Mouse (Mus musculus): Measurements from ENCODE around the gene Atg2b.

The Atg2b gene

DNA sequence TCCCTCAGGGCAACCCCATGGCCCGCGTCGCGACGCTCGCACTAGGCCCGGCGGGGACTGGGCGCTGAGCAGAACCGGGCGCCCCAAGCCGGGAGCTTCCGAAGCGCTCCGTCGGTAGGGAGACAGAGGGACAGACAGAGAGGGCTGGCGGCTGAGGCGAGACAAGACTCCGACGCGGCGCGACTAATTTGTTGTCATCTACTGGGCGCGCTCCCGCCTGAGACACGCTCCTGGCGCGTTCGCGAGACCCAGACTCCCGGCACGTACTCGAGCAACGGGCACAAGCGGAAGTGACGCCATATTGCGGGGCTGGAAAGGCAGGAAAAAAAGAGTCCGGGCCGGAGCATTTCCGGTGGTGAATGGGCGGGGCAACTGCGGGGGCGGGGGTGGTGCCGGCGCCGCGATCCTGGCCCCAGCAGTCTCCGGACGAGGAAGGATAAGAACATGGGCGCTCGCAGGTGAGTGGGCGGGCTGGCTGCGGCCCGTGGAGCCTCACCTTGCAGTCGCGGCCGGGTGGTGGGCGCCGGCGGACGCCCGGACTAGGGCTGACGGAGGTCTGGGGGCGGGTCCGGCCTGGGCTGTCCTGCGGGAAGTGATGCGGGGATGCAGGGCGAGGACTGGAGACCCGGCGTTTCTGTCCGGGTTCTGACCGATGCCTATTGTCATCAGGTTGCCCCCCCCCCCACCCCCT, at the start of gene Atg2b:
Gene Atg2b (minus strand): TSS at position 211 of the 691 bp plus-strand sequence.
- peak; percentile 98 for DNase-seq

DNA sequence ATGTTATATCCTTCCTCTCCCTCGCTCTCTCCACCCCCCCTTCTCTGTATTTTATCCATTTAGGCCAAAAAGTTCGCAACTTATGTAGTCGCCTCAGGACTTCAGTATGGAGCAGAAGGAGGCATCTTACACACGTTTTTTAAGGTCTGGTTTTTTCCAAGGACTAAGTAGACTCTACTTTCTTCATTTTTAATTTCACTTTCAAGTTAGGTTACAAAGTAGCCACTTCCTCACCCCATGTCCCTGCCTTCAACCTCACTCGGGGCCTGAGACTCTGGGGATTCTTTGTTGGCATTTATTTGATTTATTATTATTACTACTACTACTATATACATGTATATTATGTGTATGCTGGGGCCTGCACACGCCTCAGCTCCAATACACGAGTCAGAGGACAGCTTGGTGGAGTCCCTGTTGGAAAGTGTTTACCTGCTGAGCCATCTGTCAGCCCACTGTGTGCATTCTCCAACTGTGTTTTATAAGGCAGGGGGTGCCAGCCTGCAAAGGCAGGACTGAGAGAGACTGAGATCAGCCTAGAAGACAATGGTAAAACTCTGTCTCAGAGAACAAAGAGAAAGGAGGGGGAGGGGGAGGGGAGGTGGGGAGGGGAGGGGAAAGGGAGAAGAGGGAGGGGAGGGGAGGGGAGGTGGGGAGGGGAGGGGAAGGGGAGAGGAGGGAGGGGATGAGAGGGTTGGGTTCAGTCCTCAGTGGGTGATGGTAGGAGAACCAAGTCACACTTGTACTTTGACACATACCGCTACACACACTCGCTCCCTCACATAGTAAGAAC, 48.6 kb upstream of the Atg2b start:
- DNase-seq: no peak

DNA sequence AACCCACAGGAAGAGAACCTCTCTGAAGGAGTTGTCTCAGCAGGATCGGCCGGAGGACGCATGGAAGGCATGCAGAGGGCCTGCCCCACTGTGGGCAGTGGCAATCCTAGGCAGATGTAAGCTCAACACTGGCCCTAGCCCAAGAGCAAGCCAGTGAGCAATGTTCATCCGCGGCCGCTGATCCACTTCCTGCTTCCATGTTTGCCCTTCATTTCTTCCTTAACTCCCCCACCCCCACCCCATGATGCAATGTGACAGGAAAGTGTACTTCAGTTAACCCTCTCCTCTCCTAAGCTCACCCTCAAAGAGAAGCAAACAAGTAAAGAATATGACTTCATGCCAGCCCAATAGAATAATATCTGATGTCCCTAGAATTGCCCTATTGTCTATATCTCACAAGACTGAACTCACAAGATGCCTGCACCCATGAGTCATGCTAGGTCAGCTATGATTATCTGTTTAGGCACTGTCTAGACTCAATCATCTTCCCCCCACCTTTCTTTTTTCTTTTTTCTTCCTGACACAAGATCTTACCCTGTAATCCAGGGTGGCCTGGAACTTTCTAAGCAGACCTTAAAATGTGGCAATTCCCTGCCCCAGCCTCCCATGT, 45.9 kb upstream of the Atg2b start:
- DNase-seq: no peak

DNA sequence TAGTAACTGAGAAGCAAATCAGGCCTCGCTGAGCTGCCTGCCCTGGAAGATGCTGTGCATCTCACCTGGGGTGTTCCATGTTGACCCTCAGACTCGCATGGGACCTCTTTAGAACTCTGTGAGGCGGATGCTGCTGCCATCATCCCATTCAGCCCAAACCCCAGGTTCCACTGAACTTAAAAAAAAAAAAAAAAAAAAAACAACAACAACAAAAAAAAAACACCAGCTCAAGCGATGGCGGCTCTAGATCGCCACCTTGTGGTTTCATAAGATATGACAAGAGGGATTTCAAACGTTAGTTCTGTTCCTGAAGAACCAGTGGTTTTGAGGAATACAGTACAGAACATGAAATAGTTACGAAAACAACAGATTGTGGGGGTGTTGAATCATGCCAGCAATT, 43.0 kb upstream of the Atg2b start:
- peak; percentile 68 to 73 for DNase-seq

DNA sequence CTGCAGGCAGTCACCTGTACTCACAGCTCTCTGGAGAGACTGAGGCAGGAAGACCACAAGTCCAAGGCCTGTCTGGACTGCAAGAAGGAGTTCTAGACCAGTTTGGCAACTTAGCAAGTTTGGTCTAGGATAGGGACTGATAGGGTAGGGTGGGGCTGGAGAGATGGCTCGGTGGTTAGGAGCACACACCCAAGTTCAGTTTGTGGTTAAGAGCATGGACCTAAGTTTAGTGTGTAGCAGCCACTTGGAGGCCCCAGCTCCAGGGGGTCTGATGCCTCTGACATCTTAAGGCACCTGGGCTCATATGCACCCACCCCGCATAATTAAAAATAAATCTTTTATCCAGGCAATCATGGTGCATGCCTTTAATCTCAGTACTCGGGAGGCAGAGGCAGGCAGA, 42.3 kb upstream of the Atg2b start:
- DNase-seq: no peak

DNA sequence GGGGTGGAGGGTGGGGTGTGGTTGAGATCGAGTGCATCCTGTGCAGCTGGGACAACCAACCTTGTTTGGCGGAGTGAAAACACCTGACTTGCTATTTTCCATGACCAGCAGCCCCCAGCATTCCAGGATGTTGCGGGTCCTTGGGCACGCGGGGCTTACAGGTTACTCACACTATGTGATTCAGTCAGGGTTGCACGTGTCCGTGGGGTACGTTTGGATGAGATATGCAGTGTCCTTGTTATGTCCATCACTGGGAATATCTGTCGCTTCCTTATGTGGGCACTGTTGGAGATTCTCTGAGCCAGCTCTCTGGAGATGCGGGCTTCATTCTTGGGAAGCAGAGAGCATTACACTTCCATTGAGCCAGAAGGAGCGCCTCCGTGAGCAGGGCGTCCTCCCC, 40.7 kb upstream of the Atg2b start:
- no peak for DNase-seq

DNA sequence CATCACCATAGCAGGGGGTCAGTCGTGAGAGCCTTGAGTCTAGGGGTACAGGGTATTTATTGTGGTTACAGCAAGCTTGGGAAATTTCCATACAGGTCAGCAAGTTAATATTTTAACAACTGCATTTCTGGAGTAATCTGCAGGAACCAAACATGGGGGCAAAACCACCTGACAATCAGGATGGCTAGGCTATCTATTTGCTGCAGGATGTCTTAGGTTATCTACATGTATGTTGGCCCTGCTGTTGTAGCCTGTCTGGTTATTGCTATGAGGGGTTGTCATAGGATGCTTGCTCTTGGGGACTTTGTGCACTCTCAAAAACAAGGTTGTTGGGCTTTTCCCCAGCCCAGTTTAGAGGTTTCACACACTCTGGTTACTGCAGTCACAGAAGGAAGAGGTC, 39.6 kb upstream of the Atg2b start:
- DNase-seq: no peak

DNA sequence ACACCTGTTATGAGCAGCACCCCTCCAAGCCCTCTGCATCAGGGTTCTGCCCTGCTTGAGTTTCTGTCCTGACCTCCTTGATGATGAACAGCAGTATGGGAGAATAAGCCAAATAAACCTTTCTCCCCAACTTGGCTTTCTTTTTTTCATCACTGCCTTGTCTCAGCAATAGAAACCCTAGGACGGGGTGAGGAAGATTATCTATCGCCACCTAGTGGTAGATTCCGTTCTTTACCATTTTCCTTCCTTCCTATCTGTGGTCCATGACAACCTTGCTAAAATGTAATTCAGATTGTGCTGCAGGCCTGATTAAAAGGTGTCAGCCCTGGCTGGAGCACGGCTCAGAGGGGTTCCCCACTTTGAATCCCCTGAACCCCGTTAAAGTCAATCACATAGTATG, 37.6 kb upstream of the Atg2b start:
- DNase-seq: peak; percentile 47 to 70

DNA sequence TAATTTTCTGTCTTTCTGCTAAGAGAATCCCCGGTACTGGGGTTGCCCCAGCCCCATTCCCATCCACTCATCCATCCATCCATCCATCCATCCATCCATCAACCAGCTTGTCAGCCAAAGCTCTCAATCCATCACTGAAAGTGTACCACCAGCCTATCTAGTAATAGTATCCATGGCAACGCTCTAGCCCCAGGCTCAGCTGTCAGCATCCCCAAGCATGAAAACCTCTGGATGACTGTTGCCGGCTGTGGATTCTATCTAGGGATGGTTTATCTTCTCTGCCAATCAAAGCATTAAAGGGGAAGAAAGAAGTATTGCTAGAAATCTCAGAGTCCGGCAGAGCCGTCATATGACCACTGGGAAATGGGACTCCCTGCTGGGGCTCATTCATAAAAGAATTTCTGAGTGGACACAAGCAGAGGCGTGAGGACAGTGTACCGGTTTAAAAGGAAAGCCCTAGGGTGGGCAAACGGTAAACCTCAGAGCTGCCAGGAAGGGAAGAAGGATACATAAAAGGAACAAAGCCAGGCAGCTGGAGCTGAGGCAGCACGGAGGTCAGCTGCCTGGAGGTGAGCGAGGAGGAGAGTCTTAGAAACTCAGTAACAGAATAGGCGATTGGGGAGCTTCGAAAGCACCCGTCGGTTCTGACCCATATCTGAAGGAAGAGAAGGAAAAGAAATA, 36.6 kb upstream of the Atg2b start:
- DNase-seq: no peak

DNA sequence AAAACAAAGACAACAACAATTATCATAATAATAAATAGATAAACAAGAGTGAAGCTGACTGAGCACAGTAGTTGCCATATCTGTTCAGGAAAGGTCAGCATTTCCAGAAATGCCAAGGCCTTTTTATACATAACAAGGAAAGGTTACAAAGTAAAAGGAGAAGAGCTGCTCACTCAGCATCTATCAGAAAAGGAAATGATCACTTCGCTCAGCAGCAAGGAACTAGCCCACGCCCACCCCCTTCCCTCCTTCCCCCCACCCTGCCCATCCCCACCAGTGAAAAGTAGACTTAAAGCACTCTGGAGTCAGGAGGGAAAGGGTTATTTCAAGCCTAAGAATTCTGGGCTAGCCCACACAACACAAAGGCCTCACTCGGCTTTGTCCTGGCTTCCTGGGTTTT, 35.2 kb upstream of the Atg2b start:
- DNase-seq: no peak

DNA sequence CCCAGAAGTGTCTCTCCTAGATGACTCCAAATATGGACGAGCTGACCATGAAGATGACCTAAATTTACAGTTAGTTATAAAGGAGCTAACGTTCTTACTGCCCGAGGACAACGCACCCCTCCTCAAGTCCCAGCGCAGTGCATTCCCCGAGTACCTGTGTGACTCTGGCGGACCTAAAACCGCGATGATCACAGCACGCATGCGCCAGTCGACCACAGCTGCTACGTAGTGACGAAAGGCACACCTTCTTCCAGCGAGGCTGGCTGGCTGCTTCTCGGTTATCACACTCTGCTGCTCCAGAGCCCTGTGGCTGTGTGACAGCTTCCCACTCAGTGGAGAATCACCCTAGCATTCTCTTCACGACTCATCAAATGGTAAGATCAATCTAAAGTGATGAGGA, 33.6 kb upstream of the Atg2b start:
- peak; percentile 61 to 71 for DNase-seq

DNA sequence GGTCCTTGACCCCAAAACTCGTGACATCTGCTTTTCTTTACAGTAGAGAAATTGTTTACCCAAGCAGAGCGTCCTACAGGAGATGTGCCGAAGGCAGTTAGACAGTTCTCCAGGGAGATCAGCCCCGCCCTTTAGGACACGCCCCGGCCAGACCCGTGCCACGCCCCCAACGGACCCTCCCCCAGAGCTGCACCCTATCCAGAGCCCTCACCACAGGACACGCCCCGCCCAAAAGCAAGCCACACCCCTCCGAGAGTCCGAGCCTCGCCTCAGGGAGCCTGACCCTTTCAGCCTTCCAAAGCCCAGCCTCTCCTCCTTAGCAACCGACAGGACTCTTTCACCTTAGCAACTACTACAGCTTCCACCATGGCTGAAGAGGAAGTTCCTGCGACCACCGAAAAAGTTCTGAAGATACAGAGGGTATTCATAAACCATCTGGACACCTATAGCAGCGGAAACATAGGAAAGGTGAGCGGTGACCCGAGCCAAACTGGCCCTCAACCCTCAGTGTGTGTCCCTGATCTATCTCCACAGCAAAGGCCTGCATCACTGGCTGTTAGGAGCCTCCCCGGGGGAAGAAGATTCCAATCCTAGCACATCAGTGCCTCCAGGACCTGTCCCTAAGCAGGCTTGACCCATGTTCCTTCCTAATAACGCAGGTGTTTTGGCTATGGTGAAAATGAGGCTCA, 20.9 kb upstream of the Atg2b start, which contains the start of gene Ak7:
Gene Ak7 (plus strand): TSS at position 178 of the 689 bp plus-strand sequence.
- DNase-seq: peak in 1 of 2 experiments; percentile 33

DNA sequence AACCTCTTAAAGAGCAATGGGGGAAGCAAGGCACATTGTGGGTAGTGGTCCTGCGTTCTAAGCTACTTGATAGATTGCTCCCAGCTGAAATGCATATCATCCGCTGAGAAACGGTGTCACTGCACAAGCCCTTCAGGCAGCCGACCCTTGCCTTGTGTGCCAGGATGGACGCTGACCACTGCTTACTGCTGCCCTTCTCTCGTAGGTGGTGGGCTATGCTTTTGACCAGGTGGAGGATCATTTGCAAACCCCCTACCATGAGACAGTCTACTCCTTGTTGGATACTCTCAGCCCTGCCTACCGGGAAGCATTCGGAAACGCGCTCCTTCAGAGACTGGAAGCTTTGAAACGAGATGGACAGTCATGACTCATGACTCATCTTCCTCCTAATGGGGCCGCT, 15.4 kb upstream of the Atg2b start:
- DNase-seq: no peak

DNA sequence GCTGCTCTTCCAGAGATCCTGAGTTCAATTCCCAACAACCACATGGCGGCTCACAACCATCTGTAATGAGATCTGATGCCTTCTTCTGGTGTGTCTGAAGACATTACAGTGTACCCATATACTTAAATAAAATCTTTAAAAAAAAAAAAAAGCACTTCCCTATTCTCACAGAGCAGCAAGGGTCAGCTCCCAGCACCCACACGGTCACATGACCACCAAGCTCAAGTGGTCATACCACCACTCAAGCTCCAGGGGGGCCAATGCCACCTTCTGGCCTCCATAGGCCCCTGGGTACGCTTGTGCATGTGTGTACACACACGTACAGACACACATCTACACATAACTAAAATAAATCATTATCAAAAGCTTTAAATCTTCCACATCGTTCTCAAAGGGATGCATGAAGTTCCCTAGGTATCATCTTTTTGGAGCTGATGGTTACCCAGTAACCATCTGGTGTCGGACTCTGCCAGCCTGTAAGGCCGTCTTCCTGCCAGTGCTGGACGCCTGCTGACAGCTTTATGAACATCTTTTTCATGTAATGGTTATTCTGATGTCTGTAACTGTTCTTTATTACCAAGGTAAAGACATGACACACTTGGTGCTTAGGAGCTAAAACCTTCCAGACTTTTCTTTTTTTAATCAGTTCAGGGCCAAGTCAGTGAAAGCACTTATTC, 12.2 kb upstream of the Atg2b start:
- peak; percentile 40 to 56 for DNase-seq

DNA sequence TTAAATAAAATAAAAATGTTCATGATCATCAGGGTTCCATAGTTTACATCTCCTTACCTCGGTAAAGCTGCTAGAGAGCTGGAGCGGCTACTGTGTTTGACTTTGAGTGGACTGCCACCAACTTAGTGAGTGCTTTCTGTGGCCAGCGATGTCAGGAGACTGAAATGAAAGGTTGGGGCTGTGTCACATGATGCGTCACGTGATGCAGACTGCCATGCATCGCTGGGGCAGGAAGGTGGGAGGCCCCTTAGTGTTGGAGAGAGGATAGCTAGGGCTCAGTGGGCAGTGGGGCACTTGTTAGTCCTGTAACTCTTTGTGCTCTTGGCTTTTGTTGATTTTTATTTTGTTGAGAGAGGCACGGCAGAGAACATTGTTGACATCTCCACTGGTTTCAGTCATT, 10.8 kb upstream of the Atg2b start:
- no peak for DNase-seq

DNA sequence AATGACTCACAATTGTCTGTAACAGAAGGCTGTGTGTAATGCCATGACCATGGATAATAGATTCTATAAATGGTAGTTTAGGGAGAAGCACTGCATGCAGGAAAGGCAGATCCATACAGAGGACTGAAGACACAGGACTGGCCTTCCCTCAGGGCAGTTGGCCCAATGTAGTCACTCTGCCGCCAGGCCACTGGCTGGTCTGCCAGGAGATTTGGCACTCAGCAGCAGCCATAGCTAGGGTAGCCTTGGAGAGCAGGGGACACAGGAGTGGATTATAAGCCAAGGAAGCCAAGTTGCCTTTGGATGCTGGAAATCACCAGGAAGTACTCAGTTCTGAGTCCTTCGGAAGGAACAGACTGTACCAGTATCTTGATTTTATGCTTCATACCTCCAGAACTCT, 9.0 kb upstream of the Atg2b start:
- DNase-seq: peak; percentile 39 to 62

DNA sequence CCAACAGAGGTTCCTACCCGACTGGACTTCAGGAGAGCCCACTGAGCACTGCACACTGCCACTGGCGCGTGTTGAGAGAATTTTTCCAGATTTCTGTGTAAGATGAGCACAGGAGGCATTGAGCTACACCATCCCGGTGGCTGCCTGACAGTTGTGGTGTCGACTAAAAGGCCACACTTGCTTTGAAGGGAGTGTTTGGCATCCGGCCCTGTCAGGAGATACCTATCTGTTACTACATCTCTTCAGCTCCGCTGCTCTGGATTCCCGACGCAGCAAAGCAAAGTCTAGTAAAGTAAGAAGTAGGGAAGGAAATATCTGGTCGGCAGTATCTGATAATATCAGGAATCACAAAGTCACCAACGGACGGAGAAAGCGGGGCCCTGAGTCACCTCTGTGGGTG, 4.4 kb upstream of the Atg2b start:
- DNase-seq: no peak

DNA sequence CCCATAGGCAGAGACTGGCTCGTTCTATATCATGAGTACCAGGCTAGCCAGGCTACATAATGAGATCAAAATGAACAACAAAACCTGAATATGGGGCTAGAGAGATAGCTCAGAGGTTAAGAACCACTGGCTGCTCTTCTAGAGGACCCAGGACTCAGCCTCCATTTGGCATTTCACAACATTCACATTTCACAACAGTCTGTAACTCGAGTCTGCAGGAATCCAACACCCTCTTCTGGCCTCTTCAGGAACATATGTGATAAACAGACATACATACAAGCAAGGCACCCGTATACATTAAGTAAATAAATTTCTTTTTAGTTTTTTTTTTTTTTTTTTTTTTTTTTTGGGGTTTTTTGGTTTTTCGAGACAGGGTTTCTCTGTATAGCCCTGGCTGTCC, 3.5 kb upstream of the Atg2b start:
- DNase-seq: no peak

DNA sequence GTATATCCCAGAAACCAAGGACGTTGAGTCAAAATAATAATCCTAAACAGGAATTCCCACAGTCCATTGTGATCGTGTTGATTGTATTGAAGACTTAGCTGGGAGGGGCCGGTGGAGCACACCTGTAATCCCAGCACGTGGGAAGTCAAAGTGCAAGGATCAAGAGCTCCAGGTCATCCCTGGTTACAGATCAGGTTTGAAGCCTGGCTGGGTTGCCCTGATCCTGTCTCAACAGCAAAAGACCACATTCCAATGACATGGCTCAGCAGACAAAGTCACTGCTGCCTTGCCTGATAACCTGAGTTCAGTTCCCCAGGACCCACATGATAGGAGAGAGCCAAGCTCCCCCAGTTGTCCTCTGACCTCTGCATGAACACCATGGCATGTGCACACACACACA, 2.4 kb upstream of the Atg2b start:
- DNase-seq: no peak

DNA sequence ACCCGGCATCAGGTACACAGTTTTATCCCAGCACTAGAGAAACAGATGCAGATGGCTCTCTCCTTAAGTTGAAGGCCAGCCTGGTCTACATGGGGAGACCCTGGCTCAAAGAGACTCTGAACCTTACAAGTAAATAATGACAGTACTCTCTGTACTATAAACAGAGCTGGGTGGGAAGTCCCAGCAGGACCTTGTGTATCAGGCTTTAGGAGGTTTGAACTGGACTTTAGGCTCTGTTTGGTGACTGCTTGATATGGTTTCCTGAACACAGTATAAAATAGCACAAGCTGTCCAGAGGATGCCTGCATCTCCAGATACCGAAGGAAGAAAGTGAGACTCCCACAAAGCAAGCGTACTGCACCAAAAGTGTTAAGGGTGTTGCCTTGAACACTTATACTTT, 1.8 kb upstream of the Atg2b start:
- DNase-seq: no peak

DNA sequence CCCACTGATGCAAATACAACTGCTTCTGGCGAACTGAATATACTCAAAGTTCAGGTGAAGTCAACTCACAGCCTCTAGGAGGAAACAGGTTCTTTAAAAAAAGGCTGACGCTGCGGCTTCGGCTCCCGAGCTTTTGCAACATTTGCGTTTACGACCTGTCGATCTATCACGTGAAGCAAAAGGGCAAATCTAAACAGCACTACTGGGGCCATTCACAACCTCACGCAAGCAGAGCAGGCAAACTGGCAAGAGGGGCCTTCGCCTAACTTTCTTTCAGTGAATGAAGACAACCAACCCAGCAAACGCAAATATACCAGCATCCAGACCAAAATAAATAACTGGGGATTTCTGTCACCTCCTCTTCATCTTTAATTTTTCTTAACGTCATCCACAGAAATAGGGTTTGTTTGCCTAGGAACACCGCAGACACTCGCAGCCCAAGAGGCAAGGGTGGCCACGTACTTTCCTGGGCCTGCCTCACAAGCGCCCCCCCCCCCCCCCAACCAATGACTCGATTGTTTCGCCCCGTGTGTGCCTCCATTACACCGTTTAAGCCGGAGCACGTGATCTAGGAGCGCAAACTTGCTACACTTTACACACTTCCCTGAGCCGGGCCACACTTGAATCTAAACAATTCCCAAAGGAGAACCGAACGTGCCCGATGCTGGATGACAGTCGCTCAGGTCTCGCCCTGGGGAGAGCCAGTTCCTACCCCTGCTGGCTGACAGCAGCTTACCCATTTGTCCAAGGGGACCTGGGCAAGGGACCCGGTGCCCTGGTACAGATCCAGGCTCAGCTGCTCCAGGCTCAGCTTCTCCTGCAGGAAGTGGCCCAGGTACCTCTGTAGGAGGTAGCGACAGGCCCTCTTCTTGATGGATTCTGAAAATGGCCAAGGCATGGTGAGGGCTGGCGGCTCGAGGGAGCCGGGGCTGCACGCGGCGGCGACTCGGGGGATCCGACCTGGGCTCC, 794 bp downstream of the Atg2b start, which contains the start of gene Gskip:
Gene Gskip (plus strand): TSS at position 897 of the 969 bp plus-strand sequence.
- DNase-seq: peak; percentile 59
